Mouse (Mus musculus) liver, adult 2 months (tissue): ENCODE measurements around the gene Zfp704.

Source experiments
- CTCF ChIP-seq: fragments of 200-500 bp; IDR thresholded peaks from 2 replicates; pipeline ENCODE4 v1.5.1; 2011; ENCODE audit warnings: low read depth, low read length, control low read depth
- POLR2A ChIP-seq: fragments of 200-500 bp; IDR thresholded peaks from 2 replicates; pipeline ENCODE4 v1.6.1; 2011; ENCODE audit warnings: low read length, control low read depth; ENCODE audit not compliant: insufficient read depth; ENCODE audit errors: extremely low read depth

DNA sequence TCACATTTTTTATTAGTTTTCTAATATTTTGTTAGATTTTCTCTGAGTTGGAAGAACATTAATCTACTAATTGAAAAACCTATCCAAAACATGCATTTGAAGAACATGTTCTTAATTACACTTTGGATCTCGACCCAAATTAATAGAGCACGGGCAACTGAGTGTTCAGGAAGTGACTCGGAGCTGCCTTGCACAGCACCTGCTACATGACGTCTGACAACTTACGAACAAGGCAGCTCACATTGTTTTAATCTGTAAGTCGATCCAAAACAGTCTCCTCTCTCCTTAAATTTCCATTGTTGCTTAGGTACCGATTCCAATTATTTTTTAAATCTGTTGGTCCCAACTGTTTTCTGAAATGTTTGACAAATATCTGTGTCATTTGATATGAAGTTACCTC lies 15.4 kb downstream of the Zfp704 start:
- TF ChIP-seq POLR2A: no peak
- TF ChIP-seq CTCF: no peak
